Mouse (Mus musculus) urinary bladder, postnatal 14 days (tissue): Measurements from ENCODE around the gene Tbc1d17.

Source experiments
- DNase-seq: peaks from one replicate; pipeline ENCODE4 v3.0.0; 2021; ENCODE audit warnings: low spot score

Tbc1d17 gene

GRCm38 (mm10) chr7:44823409-44823808 is 25.5 kb downstream of the Tbc1d17 start:
- DNase-seq: no peak

DNA sequence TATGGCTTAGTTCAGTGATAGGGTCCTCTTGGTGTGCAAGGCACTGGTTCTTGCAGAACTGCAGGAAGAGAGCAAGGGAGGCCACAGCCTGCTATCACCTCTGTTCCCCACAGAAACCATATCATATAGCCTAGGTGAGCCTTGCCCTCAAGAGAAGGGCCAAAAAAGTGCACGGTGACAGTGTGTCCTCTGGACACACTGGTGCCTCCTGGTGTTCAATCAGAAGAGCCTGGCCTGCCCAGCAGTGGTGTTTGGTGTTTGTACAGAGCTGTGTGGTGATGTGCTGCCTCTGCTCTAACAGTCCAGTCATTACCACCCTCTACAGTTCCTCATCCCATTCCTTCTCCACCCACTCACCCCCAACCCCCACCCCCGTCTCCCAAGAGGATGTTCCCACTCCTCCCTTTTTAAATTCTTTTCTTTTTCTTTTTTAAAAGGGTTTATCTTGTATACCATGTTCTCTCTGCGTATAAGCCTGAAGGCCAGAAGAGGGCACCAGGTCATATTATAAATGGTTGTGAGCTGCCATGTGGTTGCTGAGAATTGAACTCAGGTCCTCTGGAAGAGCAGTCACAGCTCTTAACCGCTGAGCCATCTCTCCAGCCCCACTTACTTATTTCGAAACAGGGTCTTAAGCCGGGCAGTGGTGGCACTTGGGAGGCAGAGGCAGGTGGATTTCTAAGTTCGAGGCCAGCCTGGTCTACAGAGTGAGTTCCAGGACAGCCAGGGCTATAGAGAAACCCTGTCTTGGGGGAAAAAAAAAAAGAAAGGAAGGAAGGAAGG is 27.0 kb downstream of the Tbc1d17 start:
- DNase-seq: peak; percentile 2

DNA sequence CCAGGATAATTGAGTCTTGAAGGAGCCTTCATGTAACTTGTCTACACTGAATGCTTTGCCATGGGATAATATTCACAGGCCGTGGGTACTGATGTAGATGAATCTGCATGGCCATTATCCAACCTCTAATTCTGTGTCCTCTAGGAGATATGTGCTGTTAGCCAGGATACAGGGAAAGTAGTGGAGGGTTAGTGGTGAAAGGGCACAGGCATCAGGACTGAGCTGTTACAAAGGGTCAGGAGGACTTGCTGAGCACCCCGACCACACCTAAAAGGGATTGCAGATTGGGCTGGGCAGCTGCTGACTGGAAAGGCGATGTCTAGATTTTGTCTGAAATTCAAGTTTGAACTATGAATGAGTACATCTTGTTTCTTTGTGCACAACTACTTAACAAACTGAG is 28.4 kb downstream of the Tbc1d17 start:
- DNase-seq: peak; percentile 1

DNA sequence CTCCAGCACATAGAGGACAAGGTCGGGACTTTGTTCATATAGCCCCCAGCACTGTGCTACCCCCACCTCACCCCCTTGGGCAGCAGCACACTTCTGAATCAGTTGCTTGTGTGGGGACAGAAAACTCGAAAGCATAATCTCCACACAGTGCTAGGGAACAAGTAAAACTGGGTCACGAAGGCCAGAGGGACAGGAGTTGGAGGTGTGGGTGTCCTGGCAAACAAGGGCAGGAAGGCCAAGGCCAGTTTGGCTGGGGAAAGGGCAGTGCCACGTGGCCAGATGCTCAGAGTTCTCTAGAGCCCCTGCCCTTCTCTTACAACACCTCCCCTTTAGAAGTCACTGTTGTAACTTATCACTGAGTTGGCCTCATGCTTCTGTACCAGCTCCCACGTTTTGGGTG is 29.0 kb downstream of the Tbc1d17 start:
- DNase-seq: peak; percentile 2

DNA sequence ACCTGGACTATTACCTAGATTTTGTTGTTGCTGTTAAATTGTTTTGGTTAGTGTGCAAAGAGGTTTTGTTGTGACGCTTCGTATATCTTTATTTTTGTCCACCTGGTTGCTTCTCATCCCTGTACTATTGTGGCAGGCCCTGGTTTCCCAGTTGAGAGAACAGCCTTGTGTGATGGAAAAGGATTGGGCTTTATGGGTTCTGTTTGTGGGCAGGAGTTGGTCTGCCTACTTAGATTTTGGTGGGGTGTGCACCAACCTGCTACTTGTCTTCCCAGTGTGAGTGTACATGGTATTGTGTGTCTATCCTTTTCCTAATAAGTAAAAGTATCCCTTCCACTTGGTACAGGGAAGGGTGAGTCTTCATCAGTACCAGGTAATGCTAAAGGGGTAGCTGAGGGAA is 29.5 kb downstream of the Tbc1d17 start:
- peak; percentile 1 for DNase-seq

GRCm38 (mm10) chr7:44818751-44819235 is 30.1 kb downstream of the Tbc1d17 start:
- DNase-seq: peak; percentile 72

DNA sequence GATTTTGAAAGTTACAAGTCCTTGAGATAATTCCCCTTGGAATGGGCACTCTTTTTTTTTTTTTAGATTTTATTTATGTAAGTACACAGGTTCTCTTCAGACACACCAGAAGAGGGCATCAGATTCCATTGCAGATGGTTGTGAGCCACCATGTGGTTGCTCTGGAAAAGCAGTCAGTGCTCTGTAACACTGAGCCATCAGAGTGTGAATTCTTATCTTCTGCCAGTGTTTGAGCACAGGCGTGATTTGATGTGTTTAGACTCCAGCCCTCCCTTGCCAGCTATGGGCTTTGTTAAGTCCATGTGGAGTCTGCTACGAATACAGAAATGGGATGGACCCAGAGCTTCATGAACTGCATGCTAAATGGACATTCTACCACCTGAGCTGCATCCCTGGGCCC is 30.7 kb downstream of the Tbc1d17 start:
- DNase-seq: peak; percentile 8

- DNase-seq: no peak
Observed at GRCm38 (mm10) chr7:44817441-44817840, 31.4 kb downstream of the Tbc1d17 start.

DNA sequence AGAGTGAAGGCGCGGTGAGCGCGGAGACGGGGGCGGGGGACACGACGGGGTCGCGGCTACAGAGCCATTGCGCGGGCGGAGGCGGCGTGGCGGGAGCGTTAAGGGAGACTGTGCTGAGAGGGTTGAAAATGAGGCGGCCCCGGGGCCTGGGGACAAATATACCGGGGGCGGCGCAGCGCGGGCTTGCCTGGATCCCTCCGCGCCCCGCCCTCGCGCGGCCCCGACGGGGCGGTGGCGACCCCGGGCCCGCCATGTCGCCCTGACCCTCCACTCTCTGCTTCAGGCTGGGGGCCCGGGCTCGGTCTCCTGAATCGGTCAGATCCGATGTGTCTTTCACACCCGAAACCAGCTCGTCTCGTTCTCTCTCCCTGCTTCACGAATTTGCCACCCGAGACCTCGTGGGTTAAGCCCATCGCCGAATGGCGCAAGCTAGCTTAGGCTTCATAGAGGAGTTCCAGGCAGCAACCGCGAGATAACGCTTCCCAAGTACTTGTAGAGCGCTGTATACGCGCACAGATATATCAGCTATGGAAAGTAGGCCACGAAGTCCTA is 32.3 kb downstream of the Tbc1d17 start, which contains the start of gene Atf5:
TSS of gene Atf5 (minus strand) at position 189 of the 552 bp plus-strand sequence.
- peak; percentile 68 for DNase-seq

DNA sequence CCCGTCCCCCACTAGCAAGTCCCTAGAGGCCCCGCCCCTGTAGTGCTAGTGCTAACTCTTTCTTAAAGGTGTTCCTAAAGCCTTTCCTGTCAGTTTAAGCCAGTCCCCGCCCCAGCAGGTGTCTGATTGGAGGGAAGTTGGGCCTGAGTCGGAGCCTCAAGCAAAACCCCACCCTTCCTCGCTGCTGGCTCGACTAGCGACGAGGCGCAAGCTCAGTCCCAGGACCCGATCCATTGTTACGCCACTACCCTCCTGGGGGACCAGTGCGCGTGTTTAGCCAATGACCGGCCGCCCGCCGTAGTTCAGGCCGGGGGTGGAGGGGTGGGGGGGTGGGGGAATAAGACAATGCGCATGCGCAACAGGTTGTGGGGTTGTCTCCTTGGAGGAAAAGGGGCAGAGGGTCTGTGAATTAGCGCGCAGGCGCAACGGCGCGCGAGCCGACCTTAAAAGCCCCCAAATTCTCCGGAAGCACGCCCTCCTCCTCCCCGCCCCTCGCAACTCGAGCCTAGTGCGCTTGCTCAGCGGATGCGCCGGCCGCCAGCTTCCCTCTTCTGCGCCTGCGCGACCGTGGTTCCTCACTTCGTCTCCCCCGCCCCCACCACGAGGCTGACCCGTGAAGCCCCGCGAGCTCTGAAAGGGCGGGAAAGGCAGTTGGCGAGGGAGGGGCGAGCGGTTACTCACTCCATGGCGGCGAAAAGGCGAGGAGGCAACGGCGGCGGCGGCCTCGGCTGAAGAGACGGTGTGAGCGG is 33.0 kb downstream of the Tbc1d17 start, which contains the start of the genes Nup62 and Il4i1:
TSS of gene Nup62 (plus strand) at position 368 of the 749 bp plus-strand sequence.
TSS of gene Il4i1 (plus strand) at position 667 of the 749 bp plus-strand sequence.
- DNase-seq: peak; percentile 99

- peak; percentile 4 for DNase-seq
Observed at GRCm38 (mm10) chr7:44814952-44815553, 33.8 kb downstream of the Tbc1d17 start.

DNA sequence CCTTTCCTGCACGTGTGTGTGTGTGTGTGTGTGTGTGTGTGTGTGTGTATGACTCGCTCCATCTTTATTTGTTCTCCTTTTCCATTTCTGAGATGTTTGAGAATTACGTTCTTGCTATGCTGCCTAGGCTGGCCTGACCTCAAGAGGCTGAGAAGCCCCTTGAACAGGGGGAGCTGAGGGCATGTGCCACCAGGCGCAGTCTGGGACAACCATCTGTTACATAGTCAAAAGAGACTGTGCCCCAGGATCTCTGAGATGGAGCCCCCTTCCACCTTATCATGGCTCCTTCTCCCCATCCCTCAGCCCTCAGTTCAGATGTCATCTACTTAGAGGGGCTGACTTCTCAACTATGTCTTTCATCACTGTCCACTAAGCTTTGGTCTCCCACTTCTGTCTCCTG is 34.5 kb downstream of the Tbc1d17 start:
- DNase-seq: no peak

GRCm38 (mm10) chr7:44813985-44814384 is 34.9 kb downstream of the Tbc1d17 start:
- peak; percentile 1 for DNase-seq

DNA sequence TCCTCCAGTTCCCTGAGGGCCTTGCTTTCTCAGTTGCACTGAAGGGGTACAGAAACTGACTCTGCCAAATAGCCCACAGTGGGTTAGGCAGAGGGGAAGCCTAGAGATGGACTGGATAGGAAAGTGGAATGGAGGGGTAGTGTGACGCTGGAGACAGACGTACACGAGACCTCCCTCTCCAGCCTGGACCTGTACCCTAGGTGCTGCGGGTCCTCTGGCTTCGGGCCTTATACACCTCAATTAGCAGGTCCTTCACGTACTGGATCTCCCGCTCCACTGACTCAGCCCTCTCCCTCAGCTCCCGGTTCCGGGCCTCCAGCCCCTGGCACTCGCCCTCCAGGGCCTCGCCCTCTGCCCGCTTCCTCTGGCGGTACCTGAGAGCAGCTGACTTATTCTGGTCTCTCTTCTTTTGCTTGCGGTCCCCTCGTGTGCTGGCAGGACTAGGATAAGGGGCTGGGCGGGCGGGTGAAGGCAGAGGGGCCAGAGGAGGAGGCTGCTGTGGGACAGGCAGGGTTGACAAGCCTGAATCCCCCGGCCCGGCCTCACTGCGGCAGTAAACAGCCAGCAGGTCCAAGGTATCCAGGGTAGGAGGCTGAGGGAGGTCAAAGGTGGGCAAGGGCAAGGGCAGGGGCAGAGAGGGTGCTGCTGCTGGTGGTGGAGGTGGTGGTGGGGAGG is 36.1 kb downstream of the Tbc1d17 start:
- peak; percentile 4 for DNase-seq

DNA sequence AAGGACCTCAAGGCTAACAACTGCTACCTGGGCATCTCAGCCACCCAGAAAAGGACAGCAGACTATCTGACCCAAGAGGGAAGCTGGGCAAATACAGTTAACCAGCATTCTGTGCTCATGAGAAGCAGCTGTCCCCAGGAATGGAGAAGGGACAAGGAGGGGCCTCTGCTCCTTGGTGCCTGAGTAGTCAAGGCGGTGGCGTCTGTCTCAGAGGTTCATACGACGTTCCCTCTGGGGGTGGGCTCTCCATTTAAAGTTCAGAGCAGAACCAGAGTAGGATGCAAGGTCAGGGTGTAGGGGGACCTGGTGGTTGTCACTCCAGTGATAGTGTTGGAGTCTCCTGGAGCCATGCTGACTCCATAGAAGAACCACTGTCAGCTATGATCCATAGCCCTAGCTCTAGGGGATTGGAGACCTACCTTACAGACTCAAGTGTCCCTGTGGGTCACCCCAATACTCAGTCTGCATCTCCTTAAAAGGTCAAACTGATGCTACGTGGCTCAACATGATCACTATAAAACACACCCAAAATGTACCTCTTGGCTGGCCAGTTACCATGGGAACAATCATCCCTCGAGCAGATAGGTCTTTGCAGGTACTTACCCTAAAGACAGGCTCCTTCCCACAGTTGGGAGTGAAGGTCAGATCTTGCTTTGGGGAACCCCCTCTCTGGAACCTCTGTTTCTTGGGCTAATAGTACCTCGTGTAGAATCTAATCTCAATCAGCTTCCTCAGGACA is 37.9 kb downstream of the Tbc1d17 start:
- DNase-seq: peak; percentile 2

- no peak for DNase-seq
Observed at GRCm38 (mm10) chr7:44810365-44810764, 38.5 kb downstream of the Tbc1d17 start.

- DNase-seq: no peak
Observed at GRCm38 (mm10) chr7:44809466-44809865, 39.4 kb downstream of the Tbc1d17 start.

- no peak for DNase-seq
Observed at GRCm38 (mm10) chr7:44808927-44809326, 40.0 kb downstream of the Tbc1d17 start.

- no peak for DNase-seq
Observed at GRCm38 (mm10) chr7:44792781-44793180, 56.1 kb downstream of the Tbc1d17 start.

- DNase-seq: no peak
Observed at GRCm38 (mm10) chr7:44790066-44790465, 58.8 kb downstream of the Tbc1d17 start.

DNA sequence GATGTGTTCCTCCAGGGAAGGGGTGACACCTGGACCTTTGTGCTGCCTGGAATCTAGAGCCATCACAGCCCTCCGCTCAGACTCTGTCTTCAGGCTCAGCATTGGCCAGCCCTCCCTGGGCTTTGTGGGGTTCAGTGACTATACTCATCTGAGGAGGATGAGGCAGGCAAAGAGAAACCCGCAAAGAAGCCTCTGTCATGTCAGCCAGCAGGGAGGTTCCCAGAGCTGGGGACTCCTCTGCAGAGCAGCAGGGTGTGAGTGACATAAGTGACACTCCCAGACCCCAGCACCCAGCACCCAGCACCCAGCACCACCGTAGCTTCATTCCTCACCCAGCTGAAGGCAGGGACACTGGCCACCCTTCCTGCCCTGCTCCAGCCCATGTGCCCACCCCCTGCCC is 59.3 kb downstream of the Tbc1d17 start:
- no peak for DNase-seq
